Mouse (Mus musculus) activated CD4-positive, CD25-positive, alpha-beta regulatory T cell, adult 4 months (primary cell): ENCODE measurements around the gene Slc16a13. TPM values are rescaled to one million over a fixed set of nuclear protein-coding genes. Genes with fewer than 3 reads are reported as not detected.
"Not testable (repeated sequence)": the region's sequence is repeated elsewhere in the genome, so short reads cannot be mapped to it uniquely, and the experiment has no call there.

Source experiments
- ATAC-seq: one replicate; pipeline ENCODE4 v1.8.0; 2017
- polyA plus RNA-seq, 2 experiments: library from polyadenylated mRNA; unstranded; fragments of 100-300 nt; shearing (Covaris generic); gene quantifications; one replicate each; pipeline ENCODE4 v1.2.1; 2017

Slc16a13 gene
- polyA plus RNA-seq, 2 experiments from 2014 or later = 2.6 to 4.1 TPM

GRCm38 (mm10) chr11:70169471-70169870, 51.4 kb downstream of the Slc16a13 start:
- not testable (repeated sequence) for ATAC-seq

GRCm38 (mm10) chr11:70168136-70168535, 52.7 kb downstream of the Slc16a13 start:
- ATAC-seq = no peak

Other genes with a start within 250 kb of the Slc16a13 start
- gene Ctdnep1, start 239.9 kb downstream of the Slc16a13 start, polyA plus RNA-seq = 10 to 100 TPM; 21.4 to 24.8 TPM
- 10 to 100 TPM; 62.1 to 69.7 TPM for gene Elp5, start 238.5 kb downstream of the Slc16a13 start, polyA plus RNA-seq
- gene Gabarap, start 229.9 kb downstream of the Slc16a13 start, polyA plus RNA-seq = 100 to 1,000 TPM; 343 to 373 TPM
- 10 to 100 TPM; 32.1 to 44.9 TPM for gene Phf23, start 225.3 kb downstream of the Slc16a13 start, polyA plus RNA-seq
- 1 to 10 TPM; 2.7 to 3.9 TPM for gene Dvl2, start 220.5 kb downstream of the Slc16a13 start, polyA plus RNA-seq
- 100 to 1,000 TPM; 107 to 139 TPM for gene Acadvl, start 205.7 kb downstream of the Slc16a13 start, polyA plus RNA-seq
- 10 to 100 TPM in 1 of 2 experiments, 1 to 10 TPM in 1; 9.7 to 11.6 TPM for gene Dlg4, start 204.1 kb downstream of the Slc16a13 start, polyA plus RNA-seq
- not detected for gene Asgr1, start 167.0 kb downstream of the Slc16a13 start, polyA plus RNA-seq
- gene Asgr2, start 128.4 kb downstream of the Slc16a13 start, polyA plus RNA-seq = not detected
- gene Mgl2, start 90.7 kb downstream of the Slc16a13 start, polyA plus RNA-seq = under 1 TPM in 1 of 2 experiments, not detected in 1; 0.21 TPM
- gene Clec10a, start 64.9 kb downstream of the Slc16a13 start, polyA plus RNA-seq = not detected
- not detected for gene Slc16a11, start 8.3 kb downstream of the Slc16a13 start, polyA plus RNA-seq
- gene Bcl6b, start 8.7 kb upstream of the Slc16a13 start, polyA plus RNA-seq = under 1 TPM; 0.23 to 0.36 TPM
- 100 to 1,000 TPM; 124 to 159 TPM for gene 0610010K14Rik, start 16.9 kb upstream of the Slc16a13 start, polyA plus RNA-seq
- 1 to 10 TPM; 5.2 to 7.6 TPM for gene Gm21988, start 18.8 kb upstream of the Slc16a13 start, polyA plus RNA-seq
- gene Rnasek, start 18.8 kb upstream of the Slc16a13 start, polyA plus RNA-seq = 100 to 1,000 TPM; 228 to 245 TPM
- not detected for gene Alox12, start 34.3 kb upstream of the Slc16a13 start, polyA plus RNA-seq
- gene Alox12e, start 101.6 kb upstream of the Slc16a13 start, polyA plus RNA-seq = not detected
- gene Alox15, start 131.0 kb upstream of the Slc16a13 start, polyA plus RNA-seq = under 1 TPM in 1 of 2 experiments, not detected in 1; 0.51 TPM
- 1 to 10 TPM; 6.5 to 8.1 TPM for gene Pelp1, start 189.0 kb upstream of the Slc16a13 start, polyA plus RNA-seq
- gene Arrb2, start 211.6 kb upstream of the Slc16a13 start, polyA plus RNA-seq = 100 to 1,000 TPM in 1 of 2 experiments, 10 to 100 TPM in 1; 99.3 to 129 TPM
- gene Med11, start 230.9 kb upstream of the Slc16a13 start, polyA plus RNA-seq = 10 to 100 TPM; 86.3 to 91.9 TPM
- gene Zmynd15, start 238.4 kb upstream of the Slc16a13 start, polyA plus RNA-seq = not detected
- under 1 TPM in 1 of 2 experiments, not detected in 1; 0.36 TPM for gene Cxcl16, start 238.9 kb upstream of the Slc16a13 start, polyA plus RNA-seq